Mouse (Mus musculus) neutrophil, adult 5-6 weeks (primary cell): ENCODE measurements around the gene Sys1. TPM values are rescaled to one million over a fixed set of nuclear protein-coding genes. Genes with fewer than 3 reads are reported as not detected.

Source experiments
- ATAC-seq: fragments of 151-379, 151-347 bp; 2 replicates; pipeline ENCODE4 v1.8.0; 2017; ENCODE audit warnings: mild to moderate bottlenecking, moderate TSS enrichment; ENCODE audit not compliant: insufficient number of reproducible peaks, poor library complexity, low FRiP score, severe bottlenecking; ENCODE audit errors: extremely low read depth
- total RNA-seq: library from RNA; stranded (forward); fragments of 200-1000 nt; gene quantifications from 2 replicates; pipeline ENCODE4 v1.2.3, GENCODE M21; 2017

Sys1 gene
- total RNA-seq = 26.4 and 33.5 TPM in 2 replicates

- ATAC-seq = no peak
Observed at GRCm38 (mm10) chr2:164456864-164457300, at the start of gene Sys1. Gene Sys1 (plus strand): TSS chr2:164456964.

GRCm38 (mm10) chr2:164407708-164408107, 49.1 kb upstream of the Sys1 start:
- peak; percentile 51 for ATAC-seq

GRCm38 (mm10) chr2:164414167-164414566, 42.6 kb upstream of the Sys1 start:
- ATAC-seq = no peak

GRCm38 (mm10) chr2:164414581-164414980, 42.2 kb upstream of the Sys1 start:
- peak; percentile 37; the same call in 1 of the 2 replicates for ATAC-seq

GRCm38 (mm10) chr2:164417198-164417597, 39.6 kb upstream of the Sys1 start:
- no peak for ATAC-seq

GRCm38 (mm10) chr2:164418308-164418875, 38.4 kb upstream of the Sys1 start:
- ATAC-seq = no peak

- no peak for ATAC-seq
Observed at GRCm38 (mm10) chr2:164419489-164419888, 37.3 kb upstream of the Sys1 start.

- ATAC-seq = no peak
Observed at GRCm38 (mm10) chr2:164421306-164421705, 35.5 kb upstream of the Sys1 start.

GRCm38 (mm10) chr2:164421979-164422378, 34.8 kb upstream of the Sys1 start:
- ATAC-seq = no peak

- peak; percentile 79 for ATAC-seq
Observed at GRCm38 (mm10) chr2:164422675-164423393, 33.9 kb upstream of the Sys1 start.

GRCm38 (mm10) chr2:164423464-164423863, 33.3 kb upstream of the Sys1 start:
- ATAC-seq = no peak

GRCm38 (mm10) chr2:164424406-164424805, 32.4 kb upstream of the Sys1 start:
- no peak for ATAC-seq

- no peak for ATAC-seq
Observed at GRCm38 (mm10) chr2:164425401-164425800, 31.4 kb upstream of the Sys1 start.

- ATAC-seq = no peak
Observed at GRCm38 (mm10) chr2:164426121-164426520, 30.6 kb upstream of the Sys1 start.

- no peak for ATAC-seq
Observed at GRCm38 (mm10) chr2:164426952-164427351, 29.8 kb upstream of the Sys1 start.

GRCm38 (mm10) chr2:164428451-164428850, 28.3 kb upstream of the Sys1 start:
- no peak for ATAC-seq

GRCm38 (mm10) chr2:164429881-164430615, 26.7 kb upstream of the Sys1 start:
- no peak for ATAC-seq

- no peak for ATAC-seq
Observed at GRCm38 (mm10) chr2:164430697-164431096, 26.1 kb upstream of the Sys1 start.

GRCm38 (mm10) chr2:164431676-164432465, 24.9 kb upstream of the Sys1 start:
- no peak for ATAC-seq
